29 mouse cellular contexts compared by ENCODE assay signal in the genomic region with DNA sequence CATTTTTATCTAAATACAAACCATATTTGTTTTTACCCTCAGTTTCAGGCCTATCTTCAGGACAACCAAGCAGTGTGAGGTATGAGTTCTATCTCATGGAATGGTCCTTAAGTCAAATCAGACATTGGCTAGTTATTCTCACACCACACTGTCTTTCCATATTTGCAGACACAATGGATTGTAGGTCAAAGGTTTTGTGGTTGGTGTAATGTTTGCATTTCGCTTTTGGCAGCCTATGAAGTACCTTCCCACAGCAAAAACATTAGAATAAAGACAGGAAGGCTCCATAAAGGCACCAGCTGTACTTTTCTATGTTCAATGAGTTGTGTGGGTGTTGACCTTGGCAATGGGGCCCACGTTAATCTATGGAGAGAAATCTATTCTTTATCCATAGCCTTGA.
"Had no signal": no experiment of that assay in that cellular context is flagged by ENCODE, and none has a peak within 500 bp of the region (broad histone marks: within the 10 kb centered on the region; RNA-seq: fewer than 3 reads in every experiment).

No protein-coding gene starts in this region.

- H3K4me2 ChIP-seq: embryonic facial prominence, embryonic 12.5 days; embryonic facial prominence, embryonic 13.5 days; embryonic facial prominence, embryonic 15.5 days; forebrain, embryonic 12.5 days; forebrain, embryonic 13.5 days; forebrain, embryonic 15.5 days had no signal

- H3K4me3 ChIP-seq: embryonic facial prominence, embryonic 10.5 days; embryonic facial prominence, embryonic 12.5 days; embryonic facial prominence, embryonic 13.5 days; embryonic facial prominence, embryonic 15.5 days; erythroblast, embryonic 14.5 days; forebrain, embryonic 10.5 days; forebrain, embryonic 12.5 days; forebrain, embryonic 13.5 days; forebrain, embryonic 15.5 days; gastrocnemius, adult 2 months; heart, adult 2 months had no signal

- H3K36me3 ChIP-seq: embryonic facial prominence, embryonic 10.5 days; embryonic facial prominence, embryonic 12.5 days; embryonic facial prominence, embryonic 13.5 days; embryonic facial prominence, embryonic 15.5 days; forebrain, embryonic 10.5 days; forebrain, embryonic 12.5 days; forebrain, embryonic 15.5 days had no signal

- H3K9ac ChIP-seq: embryonic facial prominence, embryonic 12.5 days; embryonic facial prominence, embryonic 13.5 days; embryonic facial prominence, embryonic 15.5 days; forebrain, embryonic 12.5 days; forebrain, embryonic 13.5 days; forebrain, embryonic 15.5 days; forebrain, postnatal 0 days had no signal

- DNase-seq: cerebellum, adult 2 months; cerebellum, adult 8-10 months; cerebellum, adult 9-10 months; cerebellum, adult 9-11 months; cerebellum, postnatal 10 days; cerebellum, postnatal 14 days; cerebellum, postnatal 25 days; cerebellum, postnatal 36 days; embryo, embryonic 11 days; forebrain, postnatal 0 days; gastrocnemius, adult 2 months; gastrocnemius, postnatal 10 days; gastrocnemius, postnatal 14 days; gastrocnemius, postnatal 25 days; gastrocnemius, postnatal 36 days; heart, adult 11 months; heart, adult 18-20 months; heart, adult 2 months had no signal

- ATAC-seq: forebrain, embryonic 13.5 days; forebrain, embryonic 14.5 days; forebrain, embryonic 15.5 days; forebrain, embryonic 16.5 days; forebrain, postnatal 0 days had no signal

- H3K27ac ChIP-seq: embryonic facial prominence, embryonic 10.5 days; embryonic facial prominence, embryonic 12.5 days; embryonic facial prominence, embryonic 13.5 days; embryonic facial prominence, embryonic 15.5 days; forebrain, embryonic 10.5 days; forebrain, embryonic 12.5 days; forebrain, embryonic 13.5 days; forebrain, embryonic 15.5 days; gastrocnemius, adult 2 months; heart, adult 2 months had no signal

- H3K27me3 ChIP-seq: embryonic facial prominence, embryonic 12.5 days; embryonic facial prominence, embryonic 13.5 days; embryonic facial prominence, embryonic 15.5 days; forebrain, embryonic 12.5 days; forebrain, embryonic 13.5 days; forebrain, embryonic 15.5 days had no signal

- H3K9me3 ChIP-seq: embryonic facial prominence, embryonic 10.5 days; embryonic facial prominence, embryonic 12.5 days; embryonic facial prominence, embryonic 13.5 days; embryonic facial prominence, embryonic 15.5 days; forebrain, embryonic 10.5 days; forebrain, embryonic 12.5 days; forebrain, embryonic 13.5 days; forebrain, embryonic 15.5 days had no signal

- H3K4me1 ChIP-seq: embryonic facial prominence, embryonic 10.5 days; embryonic facial prominence, embryonic 12.5 days; embryonic facial prominence, embryonic 13.5 days; embryonic facial prominence, embryonic 15.5 days; forebrain, embryonic 10.5 days; forebrain, embryonic 12.5 days; forebrain, embryonic 13.5 days; forebrain, embryonic 15.5 days had no signal
